37 mouse cellular contexts compared by ENCODE assay signal in the genomic region with DNA sequence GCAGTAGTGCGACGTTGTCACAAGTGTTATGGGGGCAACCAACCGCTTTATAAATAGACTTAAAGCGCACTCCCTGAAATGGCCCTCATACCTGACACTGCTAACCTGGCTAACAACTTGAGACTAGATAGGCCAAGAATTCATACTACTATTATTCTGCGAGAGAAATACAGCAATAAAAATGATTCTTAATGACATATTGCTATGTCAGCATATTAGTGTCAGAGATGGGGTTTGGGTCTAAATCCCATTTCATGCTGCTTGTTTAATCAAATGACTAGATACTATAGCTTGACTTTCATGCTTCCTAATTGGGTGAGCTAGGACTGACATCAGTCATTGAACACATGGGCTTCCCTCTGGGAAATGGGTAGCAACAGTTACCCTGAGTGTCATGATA. TPM values are rescaled to one million over a fixed set of nuclear protein-coding genes. Genes with fewer than 3 reads are reported as not detected.
"Had no signal": no experiment of that assay in that cellular context is flagged by ENCODE, and none has a peak within 500 bp of the region (broad histone marks: within the 10 kb centered on the region; RNA-seq: fewer than 3 reads in every experiment).

No protein-coding gene starts in this region.

- H3K4me3 ChIP-seq: embryonic facial prominence, embryonic 10.5 days; embryonic facial prominence, embryonic 12.5 days; embryonic facial prominence, embryonic 13.5 days; embryonic facial prominence, embryonic 15.5 days; erythroblast, embryonic 14.5 days; forebrain, embryonic 10.5 days; forebrain, embryonic 12.5 days; forebrain, embryonic 13.5 days; forebrain, embryonic 15.5 days; gastrocnemius, adult 2 months; heart, adult 2 months had no signal

- DNase-seq: cerebellum, adult 9-10 months; cerebellum, adult 9-11 months; cerebellum, postnatal 10 days; cerebellum, postnatal 14 days; cerebellum, postnatal 25 days; cerebellum, postnatal 36 days; embryo, embryonic 11 days; forebrain, postnatal 0 days; gastrocnemius, adult 2 months; gastrocnemius, postnatal 10 days; gastrocnemius, postnatal 14 days; gastrocnemius, postnatal 25 days; gastrocnemius, postnatal 36 days; heart, adult 11 months; heart, adult 18-20 months; heart, adult 2 months had no signal

- H3K9ac ChIP-seq: embryonic facial prominence, embryonic 12.5 days; embryonic facial prominence, embryonic 13.5 days; embryonic facial prominence, embryonic 15.5 days; forebrain, embryonic 12.5 days; forebrain, embryonic 13.5 days; forebrain, embryonic 15.5 days; forebrain, postnatal 0 days had no signal

- ATAC-seq: forebrain, embryonic 13.5 days; forebrain, embryonic 14.5 days; forebrain, embryonic 15.5 days; forebrain, embryonic 16.5 days; forebrain, postnatal 0 days had no signal

- H3K27me3 ChIP-seq: embryonic facial prominence, embryonic 12.5 days; embryonic facial prominence, embryonic 13.5 days; embryonic facial prominence, embryonic 15.5 days; forebrain, embryonic 12.5 days; forebrain, embryonic 13.5 days; forebrain, embryonic 15.5 days had no signal

- H3K9me3 ChIP-seq: embryonic facial prominence, embryonic 10.5 days; embryonic facial prominence, embryonic 12.5 days; embryonic facial prominence, embryonic 13.5 days; embryonic facial prominence, embryonic 15.5 days; forebrain, embryonic 10.5 days; forebrain, embryonic 12.5 days; forebrain, embryonic 13.5 days; forebrain, embryonic 15.5 days had no signal

- H3K36me3 ChIP-seq: embryonic facial prominence, embryonic 10.5 days; embryonic facial prominence, embryonic 12.5 days; embryonic facial prominence, embryonic 13.5 days; embryonic facial prominence, embryonic 15.5 days; forebrain, embryonic 10.5 days; forebrain, embryonic 12.5 days; forebrain, embryonic 15.5 days had no signal

- H3K27ac ChIP-seq: embryonic facial prominence, embryonic 10.5 days; embryonic facial prominence, embryonic 12.5 days; embryonic facial prominence, embryonic 13.5 days; embryonic facial prominence, embryonic 15.5 days; forebrain, embryonic 10.5 days; forebrain, embryonic 12.5 days; forebrain, embryonic 13.5 days; forebrain, embryonic 15.5 days; gastrocnemius, adult 2 months; heart, adult 2 months had no signal

- H3K4me2 ChIP-seq: embryonic facial prominence, embryonic 12.5 days; embryonic facial prominence, embryonic 13.5 days; embryonic facial prominence, embryonic 15.5 days; forebrain, embryonic 12.5 days; forebrain, embryonic 13.5 days; forebrain, embryonic 15.5 days had no signal

- H3K4me1 ChIP-seq: embryonic facial prominence, embryonic 10.5 days; embryonic facial prominence, embryonic 12.5 days; embryonic facial prominence, embryonic 13.5 days; embryonic facial prominence, embryonic 15.5 days; forebrain, embryonic 10.5 days; forebrain, embryonic 12.5 days; forebrain, embryonic 13.5 days; forebrain, embryonic 15.5 days had no signal

RNA-seq across cellular contexts. Expression of gene Ifng, which starts 39.3 kb away (rescaled TPM):
- total RNA-seq: forebrain, postnatal 0 days; gastrocnemius, adult 18-20 months; gastrocnemius, adult 2 months; gastrocnemius, adult 8-10 months; gastrocnemius, postnatal 10 days; gastrocnemius, postnatal 14 days; gastrocnemius, postnatal 25 days; gastrocnemius, postnatal 36 days; gastrocnemius, postnatal 4 days; granulocyte monocyte progenitor cell, adult 5-6 weeks; heart, adult 18-20 months; heart, adult 2 months; heart, adult 8-10 months had no signal
- polyA plus RNA-seq: cortical plate, adult 2 months; embryonic facial prominence, embryonic 10.5 days; embryonic facial prominence, embryonic 11.5 days; embryonic facial prominence, embryonic 12.5 days; embryonic facial prominence, embryonic 13.5 days; embryonic facial prominence, embryonic 14.5 days; embryonic facial prominence, embryonic 15.5 days; erythroblast, embryonic 14.5 days; forebrain, embryonic 10.5 days; forebrain, embryonic 11.5 days; forebrain, embryonic 12.5 days; forebrain, embryonic 13.5 days; forebrain, embryonic 14.5 days; forebrain, embryonic 15.5 days; forebrain, embryonic 16.5 days; forebrain, postnatal 0 days; gonadal fat pad, adult 2 months; heart, adult 2 months had no signal
